Mouse (Mus musculus): ENCODE results near the gene Epop.

- TF ChIP-seq POLR2A (IDR thresholded peaks at IDR 0.05; ENCODE audit: low read depth, low read length) (no peak), CTCF (IDR thresholded peaks at IDR 0.05; ENCODE audit: extremely low read depth, insufficient read length, insufficient replicate concordance, low read depth, low read length) (no peak)
These were observed 12.2 kb upstream of the Epop start for GRCm38 (mm10) chr11:97641668-97642067.
